Mouse (Mus musculus): ENCODE results near the gene Inpp5a.

DNA sequence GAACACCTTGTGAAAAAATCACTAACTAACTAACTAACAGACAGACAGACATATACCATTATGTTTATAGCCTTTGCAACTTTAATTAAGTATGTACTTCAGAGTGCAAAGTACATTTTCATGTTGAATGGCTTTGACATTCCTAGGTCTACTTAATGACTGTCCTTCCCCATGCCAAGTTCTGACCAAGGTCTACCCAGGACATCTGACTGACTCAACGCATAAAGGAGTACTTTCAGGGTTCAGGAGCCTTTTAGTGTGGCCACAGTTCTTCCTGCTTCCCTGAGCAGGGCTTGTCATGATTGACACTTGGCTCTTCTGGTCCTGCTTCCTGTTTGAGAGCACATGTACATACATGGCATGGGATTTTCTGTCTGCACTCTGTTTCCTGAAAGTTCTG is 64.3 kb downstream of the Inpp5a start:
- TF ChIP-seq POLR2A (IDR thresholded peaks at IDR 0.05; ENCODE audit: low read depth, low read length): no peak
- TF ChIP-seq CTCF (conservative IDR thresholded peaks at IDR 0.05; ENCODE audit: insufficient read depth, insufficient read length, low read depth, low read length): no peak
